Mouse (Mus musculus): ENCODE measurements around the gene Fam71e1.

The Fam71e1 gene

GRCm38 (mm10) chr7:44495992-44496770 is at the start of gene Fam71e1, which contains the start of gene Emc10:
Fam71e1 (plus strand) TSS chr7:44496581.
Emc10 (minus strand) TSS chr7:44496529.
- peak; percentile 97 to 98 for DNase-seq (ENCODE audit: low read depth in 2 of 2, low spot score in 2 of 2)

GRCm38 (mm10) chr7:44453256-44453655 is 43.1 kb upstream of the Fam71e1 start:
- no peak for DNase-seq (ENCODE audit: low read depth in 2 of 2, low spot score in 2 of 2)

- no peak for DNase-seq (ENCODE audit: low read depth in 2 of 2, low spot score in 2 of 2)
Observed at GRCm38 (mm10) chr7:44456302-44456701, 40.1 kb upstream of the Fam71e1 start.

GRCm38 (mm10) chr7:44460067-44460466 is 36.3 kb upstream of the Fam71e1 start:
- DNase-seq (ENCODE audit: low read depth in 2 of 2, low spot score in 2 of 2) = no peak

DNA sequence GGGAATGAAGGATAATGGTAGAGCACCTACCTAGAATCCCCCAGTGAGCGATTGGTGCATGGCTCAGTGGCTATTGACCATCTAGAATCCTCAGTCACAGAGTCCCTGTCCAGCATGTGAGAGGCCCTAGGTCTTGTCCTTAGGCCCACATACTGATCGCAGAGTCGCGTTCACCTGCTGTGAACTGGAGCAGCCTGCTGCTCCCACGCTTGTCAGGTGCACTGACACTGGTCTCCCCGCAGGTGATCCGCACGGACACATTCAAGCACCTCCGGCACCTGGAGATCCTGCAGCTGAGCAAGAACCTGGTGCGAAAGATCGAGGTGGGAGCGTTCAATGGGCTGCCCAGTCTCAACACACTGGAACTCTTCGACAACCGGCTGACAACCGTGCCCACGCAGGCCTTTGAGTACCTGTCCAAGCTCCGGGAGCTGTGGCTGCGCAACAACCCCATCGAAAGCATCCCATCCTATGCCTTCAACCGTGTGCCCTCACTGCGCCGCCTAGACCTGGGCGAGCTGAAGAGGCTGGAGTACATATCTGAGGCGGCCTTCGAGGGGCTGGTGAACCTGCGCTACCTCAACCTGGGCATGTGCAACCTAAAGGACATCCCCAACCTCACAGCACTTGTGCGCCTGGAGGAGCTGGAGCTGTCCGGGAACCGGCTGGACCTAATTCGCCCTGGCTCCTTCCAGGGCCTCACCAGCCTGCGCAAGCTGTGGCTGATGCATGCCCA is 35.4 kb upstream of the Fam71e1 start:
- DNase-seq (ENCODE audit: low read depth in 2 of 2, low spot score in 2 of 2) = no peak

DNA sequence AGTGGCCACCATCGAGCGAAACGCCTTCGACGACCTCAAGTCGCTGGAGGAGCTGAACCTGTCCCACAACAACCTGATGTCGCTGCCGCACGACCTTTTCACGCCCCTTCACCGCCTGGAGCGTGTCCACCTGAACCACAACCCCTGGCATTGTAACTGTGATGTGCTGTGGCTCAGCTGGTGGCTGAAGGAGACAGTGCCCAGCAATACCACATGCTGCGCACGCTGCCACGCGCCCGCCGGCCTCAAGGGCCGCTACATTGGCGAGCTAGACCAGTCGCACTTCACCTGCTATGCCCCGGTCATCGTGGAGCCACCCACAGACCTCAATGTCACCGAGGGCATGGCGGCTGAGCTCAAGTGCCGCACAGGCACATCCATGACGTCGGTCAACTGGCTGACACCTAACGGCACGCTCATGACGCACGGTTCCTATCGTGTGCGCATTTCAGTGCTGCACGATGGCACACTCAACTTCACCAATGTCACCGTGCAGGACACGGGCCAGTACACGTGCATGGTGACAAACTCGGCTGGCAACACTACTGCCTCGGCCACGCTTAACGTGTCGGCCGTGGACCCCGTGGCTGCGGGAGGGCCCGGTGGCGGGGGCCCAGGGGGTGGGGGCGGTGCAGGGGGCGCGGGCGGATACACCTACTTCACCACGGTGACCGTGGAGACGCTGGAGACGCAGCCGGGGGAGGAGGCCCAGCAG is 34.7 kb upstream of the Fam71e1 start:
- no peak for DNase-seq (ENCODE audit: low read depth in 2 of 2, low spot score in 2 of 2)

DNA sequence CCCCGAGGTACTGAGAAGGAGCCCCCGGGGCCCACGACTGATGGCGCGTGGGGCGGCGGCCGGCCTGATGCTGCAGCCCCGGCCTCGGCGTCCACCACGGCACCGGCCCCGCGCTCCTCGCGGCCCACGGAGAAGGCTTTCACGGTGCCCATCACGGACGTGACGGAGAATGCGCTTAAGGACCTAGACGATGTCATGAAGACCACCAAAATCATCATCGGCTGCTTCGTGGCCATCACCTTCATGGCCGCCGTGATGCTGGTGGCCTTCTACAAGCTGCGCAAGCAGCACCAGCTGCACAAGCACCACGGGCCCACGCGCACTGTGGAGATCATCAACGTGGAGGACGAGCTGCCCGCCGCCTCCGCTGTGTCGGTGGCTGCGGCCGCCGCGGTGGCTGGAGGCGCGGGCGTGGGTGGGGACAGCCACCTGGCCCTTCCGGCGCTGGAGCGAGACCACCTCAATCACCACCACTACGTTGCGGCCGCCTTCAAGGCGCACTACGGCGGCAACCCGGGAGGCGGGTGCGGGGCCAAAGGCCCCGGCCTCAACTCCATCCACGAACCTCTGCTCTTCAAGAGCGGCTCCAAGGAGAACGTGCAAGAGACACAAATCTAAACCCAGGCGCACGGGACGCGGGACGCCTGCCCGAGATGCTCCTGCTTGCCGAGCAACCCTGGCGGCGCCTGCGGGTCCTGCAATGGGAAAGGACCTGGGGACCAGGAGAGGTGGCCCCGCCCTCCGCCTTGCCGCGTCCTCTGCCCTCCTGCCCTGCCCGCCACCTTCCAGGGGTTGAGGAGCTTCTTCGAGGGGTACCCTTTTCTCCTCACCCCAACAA is 33.9 kb upstream of the Fam71e1 start:
- DNase-seq (ENCODE audit: low read depth in 2 of 2, low spot score in 2 of 2) = no peak

GRCm38 (mm10) chr7:44463056-44463425 is 33.3 kb upstream of the Fam71e1 start:
- DNase-seq (ENCODE audit: low read depth in 2 of 2, low spot score in 2 of 2) = no peak

DNA sequence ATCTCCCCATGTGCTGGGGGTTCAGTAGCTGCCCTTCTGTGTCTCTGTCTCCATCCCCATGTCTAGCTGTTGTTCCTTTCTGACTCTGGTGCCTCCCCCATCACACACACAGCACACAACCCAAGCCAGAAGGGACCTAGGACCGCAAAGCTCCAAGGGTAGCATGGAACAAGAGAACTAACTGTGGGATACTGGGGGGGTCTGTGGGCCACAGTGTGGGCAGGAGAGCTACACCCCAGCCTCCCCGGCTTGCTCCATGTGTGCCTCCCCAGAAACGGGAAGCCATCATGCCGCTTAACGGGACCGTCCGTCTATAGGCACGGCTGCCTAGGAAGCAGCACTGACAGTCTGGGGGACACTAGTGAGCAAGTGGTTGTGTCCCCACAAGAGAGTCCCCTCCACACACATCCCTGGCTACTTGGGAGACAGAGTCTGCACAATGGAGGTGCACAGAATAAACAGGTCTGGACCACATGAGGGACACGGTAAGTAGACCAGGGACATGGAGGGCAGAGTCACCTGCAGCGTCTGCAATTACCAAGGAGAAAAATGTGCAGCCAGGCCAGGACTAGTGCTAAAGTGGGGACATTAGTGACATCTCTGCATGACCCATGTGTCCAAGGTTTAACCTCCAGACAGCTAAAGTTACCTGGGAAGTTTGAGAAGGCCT is 32.7 kb upstream of the Fam71e1 start:
- no peak for DNase-seq (ENCODE audit: low read depth in 2 of 2, low spot score in 2 of 2)

GRCm38 (mm10) chr7:44464511-44464910 is 31.9 kb upstream of the Fam71e1 start:
- DNase-seq (ENCODE audit: low read depth in 2 of 2, low spot score in 2 of 2) = no peak

GRCm38 (mm10) chr7:44465111-44465510 is 31.3 kb upstream of the Fam71e1 start, which contains the start of gene Aspdh:
Aspdh (plus strand) TSS chr7:44465391.
- DNase-seq (ENCODE audit: low read depth in 2 of 2, low spot score in 2 of 2) = no peak

DNA sequence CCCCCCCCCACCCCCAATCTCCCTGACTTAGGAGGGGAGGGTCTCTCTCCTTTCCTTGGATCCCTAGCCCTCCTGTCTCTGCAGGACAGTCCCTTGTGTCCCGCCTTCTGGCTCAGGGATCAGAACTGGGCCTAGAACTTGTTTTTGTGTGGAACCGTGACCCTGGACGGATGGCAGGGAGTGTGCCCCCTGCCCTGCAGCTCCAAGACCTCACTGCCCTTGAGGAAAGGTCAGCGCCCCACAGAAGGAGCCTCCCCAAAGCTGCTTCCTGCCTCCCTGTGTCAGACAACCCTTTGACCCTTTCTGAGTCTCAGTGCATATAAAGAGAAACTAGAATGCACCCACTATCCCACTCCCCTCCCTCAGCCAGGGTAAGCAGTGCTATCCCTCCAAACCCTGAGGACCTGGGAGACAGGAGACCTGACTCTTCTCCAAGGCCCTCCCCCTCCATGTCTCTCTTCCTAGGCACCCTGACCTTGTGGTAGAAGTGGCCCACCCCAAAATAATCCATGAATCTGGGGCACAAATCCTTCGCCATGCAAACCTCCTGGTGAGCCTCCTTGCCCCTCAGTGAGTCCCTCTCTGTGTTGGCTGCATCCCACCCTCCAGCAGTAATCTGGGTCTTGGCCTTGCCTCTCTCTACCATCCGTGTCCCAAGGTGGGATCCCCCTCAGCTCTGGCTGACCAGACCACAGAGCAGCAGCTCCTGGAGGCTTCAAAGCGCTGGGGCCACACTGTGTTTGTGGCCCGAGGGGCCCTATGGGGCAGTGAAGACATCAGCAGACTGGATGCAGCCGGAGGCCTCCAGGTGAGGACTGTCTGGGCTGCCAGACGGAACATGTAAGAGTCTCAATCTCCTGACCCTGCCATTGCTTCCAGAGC is 30.1 kb upstream of the Fam71e1 start:
- no peak for DNase-seq (ENCODE audit: low read depth in 2 of 2, low spot score in 2 of 2)

GRCm38 (mm10) chr7:44466888-44467311 is 29.5 kb upstream of the Fam71e1 start:
- DNase-seq (ENCODE audit: low read depth in 2 of 2, low spot score in 2 of 2) = no peak

GRCm38 (mm10) chr7:44467811-44468411 is 28.5 kb upstream of the Fam71e1 start, which contains the start of gene Josd2:
Josd2 (plus strand) TSS chr7:44467980.
- DNase-seq (ENCODE audit: low read depth in 2 of 2, low spot score in 2 of 2) = peak; percentile 82 to 89

DNA sequence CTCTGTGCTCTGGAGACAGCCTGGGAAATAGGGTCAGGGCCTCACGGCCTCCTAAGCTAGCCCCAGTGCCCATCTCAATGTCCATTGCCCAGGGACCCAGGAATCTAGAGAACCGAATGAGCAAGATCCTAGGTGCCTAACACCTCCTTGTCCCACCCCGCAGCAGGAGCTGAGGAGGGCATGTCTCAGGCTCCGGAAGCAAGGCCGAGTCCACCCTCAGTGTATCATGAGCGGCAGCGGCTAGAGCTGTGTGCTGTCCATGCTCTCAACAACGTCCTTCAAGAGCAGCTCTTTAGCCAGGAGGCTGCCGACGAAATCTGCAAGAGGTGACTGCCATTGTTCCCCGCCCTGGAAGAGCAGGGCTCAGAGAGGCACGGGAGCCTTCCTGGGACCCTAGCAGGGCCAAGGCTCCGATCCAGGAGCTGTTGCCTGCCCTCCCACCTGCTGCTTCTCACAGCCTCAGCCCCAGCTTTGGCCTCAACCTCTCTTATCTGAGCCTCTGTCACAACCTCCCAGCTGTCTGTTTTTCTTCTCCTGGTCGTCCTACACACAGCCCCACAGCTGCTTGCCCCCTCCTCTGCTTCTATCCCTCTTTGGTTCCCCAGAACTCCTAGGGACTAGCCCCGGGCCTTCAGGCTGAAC is 27.6 kb upstream of the Fam71e1 start:
- DNase-seq (ENCODE audit: low read depth in 2 of 2, low spot score in 2 of 2) = no peak

DNA sequence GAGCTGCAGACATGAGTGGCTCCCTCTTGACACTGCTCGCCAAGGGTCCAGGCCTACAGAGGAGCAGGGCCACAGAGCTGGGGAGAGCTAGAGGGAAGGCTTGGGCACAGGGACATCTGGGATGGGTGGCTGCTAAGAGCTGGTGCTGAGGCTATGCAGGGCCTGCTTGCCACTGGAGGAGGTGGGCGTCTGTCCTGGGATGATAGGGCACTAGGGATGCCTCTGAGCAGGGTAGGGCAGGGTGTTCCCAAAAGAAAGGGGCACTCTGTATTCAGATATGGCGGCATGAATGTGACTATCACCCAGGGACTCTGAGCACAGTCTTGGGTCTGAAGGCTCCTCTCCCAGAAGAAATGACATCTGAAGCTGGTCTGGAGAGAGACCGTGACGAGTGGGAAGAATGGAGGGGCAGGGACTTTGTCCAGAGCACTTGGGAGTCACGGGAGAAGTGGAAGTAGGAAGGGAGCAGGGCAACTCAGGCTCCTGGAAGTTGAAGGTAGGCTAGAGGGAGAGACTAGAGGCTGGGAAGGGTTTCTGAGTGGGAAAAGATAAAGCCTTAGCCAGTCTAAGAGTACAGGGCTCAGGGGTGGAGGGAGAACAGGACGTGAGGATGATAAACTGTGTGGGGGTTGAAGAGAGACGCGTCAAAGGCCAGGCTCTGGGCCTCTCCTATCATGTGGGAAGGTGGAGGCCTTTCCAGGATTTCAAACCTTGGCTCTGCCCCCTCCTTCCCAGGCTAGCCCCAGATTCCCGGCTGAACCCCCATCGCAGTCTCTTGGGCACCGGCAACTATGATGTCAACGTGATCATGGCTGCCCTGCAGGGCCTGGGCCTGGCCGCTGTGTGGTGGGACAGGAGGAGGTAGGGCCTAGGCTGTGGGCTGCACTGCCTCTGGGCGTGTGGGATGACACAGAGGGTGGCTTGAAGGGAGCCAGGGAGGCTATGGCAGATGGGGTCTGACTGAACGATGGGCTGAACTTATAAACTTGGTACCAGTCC is 26.4 kb upstream of the Fam71e1 start:
- DNase-seq (ENCODE audit: low read depth in 2 of 2, low spot score in 2 of 2) = no peak
